10 mouse cellular contexts compared by ENCODE assay signal in the genomic region with DNA sequence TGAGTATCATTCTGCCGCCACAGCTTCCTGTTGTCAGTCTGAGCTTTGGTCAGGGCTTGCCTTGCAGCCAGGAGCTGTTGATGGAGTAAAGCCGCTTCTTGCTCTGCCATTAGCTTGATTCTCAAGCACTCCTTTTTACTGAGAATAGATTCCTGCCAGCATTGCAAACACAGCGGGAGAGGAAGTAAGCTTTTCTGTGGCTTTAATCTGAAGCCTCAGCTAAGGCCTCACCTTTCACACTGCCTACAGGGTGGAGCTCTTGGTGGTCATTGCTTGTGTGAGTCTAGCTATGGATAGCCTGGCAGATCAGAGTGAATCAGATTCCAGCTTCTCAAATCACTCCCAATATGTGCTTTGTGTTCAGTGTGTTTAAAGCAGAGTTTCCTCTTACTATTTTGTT. TPM values are rescaled to one million over a fixed set of nuclear protein-coding genes. Genes with fewer than 3 reads are reported as not detected.
DNase-seq lines count a peak whose midpoint lies in the region; ATAC-seq and TF ChIP-seq lines count a peak whose summit lies in the region.
"Had no signal": no experiment of that assay in that cellular context is flagged by ENCODE, and none has a peak within 500 bp of the region (broad histone marks: within the 10 kb centered on the region; RNA-seq: fewer than 3 reads in every experiment).

No protein-coding gene starts in this region.

- H3K27me3 ChIP-seq in liver, postnatal 0 days (ENCODE audit: insufficient read depth, low read length), result no peaks in the 10 kb centered on the region
- no peaks in the 10 kb centered on the region for H3K27me3 ChIP-seq in intestine, embryonic 15.5 days (replicated peaks)
- no peaks in the 10 kb centered on the region for H3K27me3 ChIP-seq in stomach, postnatal 0 days (ENCODE audit: control insufficient read depth, insufficient read depth, low read length)
- H3K27me3 ChIP-seq: neural tube, embryonic 12.5 days had no signal

- H3K4me2 ChIP-seq in liver, postnatal 0 days (ENCODE audit: low read depth, low read length), result no peak overlapping the region
- H3K4me2 ChIP-seq in intestine, embryonic 15.5 days (replicated peaks), result 0 out of 2 replicates have a peak overlapping the region, but pooled peaks have one; percentile 37
- no peak overlapping the region for H3K4me2 ChIP-seq in stomach, postnatal 0 days (replicated peaks; ENCODE audit: low read depth)
- H3K4me2 ChIP-seq: liver, embryonic 13.5 days; neural tube, embryonic 12.5 days had no signal

- ATAC-seq in liver, postnatal 0 days, result no peak
- ATAC-seq in intestine, embryonic 15.5 days, result peak; percentile 66
- ATAC-seq in stomach, postnatal 0 days (ENCODE audit: low FRiP score, low TSS enrichment), result peak; percentile 87

- no peak for DNase-seq in liver, postnatal 0 days
- no peak for DNase-seq in liver
- DNase-seq in R1 (ENCODE audit: low read depth, low spot score), result peak; percentile 83
- DNase-seq in stomach, postnatal 0 days (ENCODE audit: low spot score), result peak; percentile 56
- no peak for DNase-seq in c-Kit-positive CD71-positive TER-119-positive erythroid progenitor cells, embryonic 14.5 days (ENCODE audit: low spot score)
- no peak for DNase-seq in retina, postnatal 1 day
- no peak for DNase-seq in ovary, postnatal 10 days (ENCODE audit: low spot score)
- DNase-seq: liver, embryonic 13.5 days had no signal

- H3K4me1 ChIP-seq in liver, postnatal 0 days (ENCODE audit: insufficient read depth), result peaks cover 6% of the 10 kb centered on the region; the same call in 1 of the 2 replicates
- peaks cover 17% of the 10 kb centered on the region for H3K4me1 ChIP-seq in intestine, embryonic 15.5 days (replicated peaks)
- H3K4me1 ChIP-seq in stomach, postnatal 0 days (replicated peaks; ENCODE audit: control insufficient read depth, insufficient read depth), result 0 out of 2 replicates have a peak, but pooled peaks cover 2% of the 10 kb centered on the region
- H3K4me1 ChIP-seq: liver, embryonic 13.5 days; neural tube, embryonic 12.5 days had no signal

- TF ChIP-seq EP300 in liver, postnatal 0 days (IDR thresholded peaks at IDR 0.05; ENCODE audit: low read depth), result no peak
- TF ChIP-seq EP300 in stomach, postnatal 0 days (optimal IDR thresholded peaks at IDR 0.05), result no peak

- peak overlapping the region; percentile 73 for H3K27ac ChIP-seq in liver, postnatal 0 days (ENCODE audit: low read depth)
- H3K27ac ChIP-seq in intestine, embryonic 15.5 days, result peak overlapping the region; percentile 71
- H3K27ac ChIP-seq in stomach, postnatal 0 days (replicated peaks), result peak overlapping the region; percentile 70
- H3K27ac ChIP-seq: liver, embryonic 13.5 days; neural tube, embryonic 12.5 days had no signal

- 27% methylated on average over 3 of the region's 3 CpGs for WGBS in liver, postnatal 0 days (ENCODE audit: insufficient replicate concordance)
- WGBS in intestine, embryonic 15.5 days, result 42% methylated on average over 3 of the region's 3 CpGs
- WGBS in stomach, postnatal 0 days, result 25% methylated on average over 3 of the region's 3 CpGs

- no peak overlapping the region for H3K4me3 ChIP-seq in liver, postnatal 0 days (ENCODE audit: low read depth, low read length)
- no peak overlapping the region for H3K4me3 ChIP-seq in intestine, embryonic 15.5 days (replicated peaks)
- H3K4me3 ChIP-seq in stomach, postnatal 0 days (ENCODE audit: low read depth, low read length), result no peak overlapping the region
- H3K4me3 ChIP-seq: liver, embryonic 13.5 days; neural tube, embryonic 12.5 days had no signal

- no peak for TF ChIP-seq CTCF in liver, postnatal 0 days (IDR thresholded peaks at IDR 0.05; ENCODE audit: low read depth)
- TF ChIP-seq CTCF in stomach, postnatal 0 days (IDR thresholded peaks at IDR 0.05; ENCODE audit: low read depth), result no peak

- H3K36me3 ChIP-seq in liver, postnatal 0 days (replicated peaks; ENCODE audit: insufficient read depth, low read length), result no peaks in the 10 kb centered on the region
- H3K36me3 ChIP-seq in intestine, embryonic 15.5 days, result no peaks in the 10 kb centered on the region
- H3K36me3 ChIP-seq in stomach, postnatal 0 days (ENCODE audit: control insufficient read depth, insufficient read depth, low read length), result no peaks in the 10 kb centered on the region
- H3K36me3 ChIP-seq: liver, embryonic 13.5 days; neural tube, embryonic 12.5 days had no signal

- H3K9me3 ChIP-seq in liver, postnatal 0 days (ENCODE audit: low read length), result peaks cover 9% of the 10 kb centered on the region; the same call in 1 of the 2 replicates
- no peaks in the 10 kb centered on the region for H3K9me3 ChIP-seq in intestine, embryonic 15.5 days
- H3K9me3 ChIP-seq in stomach, postnatal 0 days (ENCODE audit: control insufficient read depth, low read length), result no peaks in the 10 kb centered on the region

- no peak overlapping the region for H3K9ac ChIP-seq in liver, postnatal 0 days (replicated peaks)
- H3K9ac ChIP-seq in intestine, embryonic 15.5 days, result no peak overlapping the region
- no peak overlapping the region for H3K9ac ChIP-seq in stomach, postnatal 0 days (ENCODE audit: low read length)
- H3K9ac ChIP-seq: liver, embryonic 13.5 days; neural tube, embryonic 12.5 days had no signal

RNA-seq across cellular contexts. Expression of gene Cd164, which starts 33.1 kb away (rescaled TPM):
- polyA plus RNA-seq in liver, postnatal 0 days (2015; fragmentation: Nextera tagmentation; extraction: Ambion mirVana), result 77.8 and 93.3 TPM in 2 replicates
- polyA plus RNA-seq in intestine, embryonic 15.5 days (2015; fragmentation: Nextera tagmentation; extraction: Ambion mirVana), result 166 and 185 TPM in 2 replicates
- polyA plus RNA-seq in stomach, postnatal 0 days (2015; fragmentation: Nextera tagmentation; extraction: Ambion mirVana), result 112 and 116 TPM in 2 replicates

Comparison
In these comparisons a context has a peak if more than half of its experiments do, and no peak if none do; other contexts are left out.
1. DNase-seq: peak in R1 (single experiment) and stomach, postnatal 0 days (single experiment); none in liver, postnatal 0 days (single experiment), liver (single experiment), c-Kit-positive CD71-positive TER-119-positive erythroid progenitor cells, embryonic 14.5 days (single experiment), retina, postnatal 1 day (single experiment) and ovary, postnatal 10 days (single experiment).
2. Peak in every context shown above with its lines, with median percentiles within 50 percentile points of each other: H3K27ac ChIP-seq.